Mouse (Mus musculus): ENCODE data around the gene Abcd2.

The Abcd2 gene

GRCm38 (mm10) chr15:91161153-91161552, 30.4 kb downstream of the Abcd2 start:
- DNase-seq (ENCODE audit: low spot score in 2 of 2), result no peak

- DNase-seq (ENCODE audit: low spot score in 2 of 2), result no peak
Measured at GRCm38 (mm10) chr15:91153311-91153710, 38.3 kb downstream of the Abcd2 start.

DNA sequence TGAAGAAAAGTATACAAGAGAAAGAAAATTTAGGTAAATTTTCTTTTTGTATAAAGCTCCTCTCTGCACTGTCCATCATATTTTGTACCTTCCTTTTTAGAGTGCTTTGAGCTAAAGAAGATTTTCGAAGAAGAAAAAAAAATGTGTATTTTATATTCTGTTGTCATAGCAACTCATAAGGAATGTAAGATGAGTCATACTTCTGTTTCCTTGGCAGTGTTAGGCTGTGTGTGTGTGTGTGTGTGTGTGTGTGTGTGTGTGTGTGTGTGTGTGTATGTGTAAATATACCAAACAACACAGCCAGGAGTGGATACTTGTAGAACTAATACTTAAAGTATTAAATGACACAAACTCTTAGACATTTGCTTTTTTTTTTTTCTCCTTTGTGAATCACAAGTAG, 39.0 kb downstream of the Abcd2 start:
- DNase-seq (ENCODE audit: low spot score in 2 of 2), result peak in 1 of 2 experiments; percentile 16

GRCm38 (mm10) chr15:91124584-91124983, 67.0 kb downstream of the Abcd2 start:
- DNase-seq (ENCODE audit: low spot score in 2 of 2), result no peak

GRCm38 (mm10) chr15:91112555-91113209, 78.9 kb downstream of the Abcd2 start:
- DNase-seq (ENCODE audit: low spot score in 2 of 2), result no peak

GRCm38 (mm10) chr15:91108102-91108659, 83.4 kb downstream of the Abcd2 start:
- no peak for DNase-seq (ENCODE audit: low spot score in 2 of 2)

GRCm38 (mm10) chr15:91104934-91105333, 86.7 kb downstream of the Abcd2 start:
- DNase-seq (ENCODE audit: low spot score in 2 of 2), result no peak

DNA sequence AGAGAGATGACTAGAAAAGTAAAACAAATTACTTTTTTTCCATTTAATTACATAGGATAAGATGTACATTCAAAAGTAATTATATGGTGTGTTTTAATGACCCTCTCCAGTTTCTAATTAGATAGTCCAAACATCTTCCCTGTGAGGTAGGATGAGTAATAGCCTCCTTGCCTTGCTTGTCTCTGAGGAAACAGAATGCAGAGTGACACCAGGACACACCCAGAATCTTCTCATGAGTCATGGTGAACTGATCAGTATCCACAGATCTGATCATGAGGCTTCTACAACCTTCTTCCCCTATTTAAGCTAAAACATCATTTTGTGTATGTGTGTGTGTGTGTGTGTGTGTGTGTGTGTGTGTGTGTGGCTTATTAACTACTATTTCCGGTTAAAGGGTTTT, 87.3 kb downstream of the Abcd2 start:
- DNase-seq (ENCODE audit: low spot score in 2 of 2), result no peak

GRCm38 (mm10) chr15:91103814-91104213, 87.8 kb downstream of the Abcd2 start:
- no peak for DNase-seq (ENCODE audit: low spot score in 2 of 2)

DNA sequence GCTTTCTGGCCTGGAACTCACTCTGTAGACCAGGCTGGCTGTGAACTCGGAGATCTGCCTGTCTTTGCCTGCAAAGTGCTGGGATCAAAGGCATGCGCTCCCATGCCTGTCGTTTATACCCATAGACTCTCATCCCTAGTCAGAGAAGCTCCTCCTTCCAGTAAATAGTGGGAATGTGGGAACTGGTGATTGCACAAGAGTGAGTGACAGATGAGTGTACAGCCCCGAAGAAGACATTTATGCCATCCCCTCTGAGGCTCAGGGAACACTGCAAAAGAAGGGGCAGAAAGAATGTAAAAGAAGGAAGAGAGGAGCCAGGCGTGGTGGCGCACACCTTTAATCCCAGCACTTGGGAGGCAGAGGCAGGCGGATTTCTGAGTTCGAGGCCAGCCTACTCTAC, 88.3 kb downstream of the Abcd2 start:
- DNase-seq (ENCODE audit: low spot score in 2 of 2), result no peak

- DNase-seq (ENCODE audit: low spot score in 2 of 2), result no peak
Measured at GRCm38 (mm10) chr15:91096606-91097005, 95.0 kb downstream of the Abcd2 start.

Data from left cerebral cortex, adult 9 months (tissue).